Mouse (Mus musculus) left cerebral cortex, adult 2 months (tissue): ENCODE measurements around the gene Unkl. TPM values are rescaled to one million over a fixed set of nuclear protein-coding genes. Genes with fewer than 3 reads are reported as not detected.

ENCODE experiments used
- DNase-seq, 2 experiments: peaks; one replicate each; pipeline ENCODE4 v3.0.0; 2021 to 2022; ENCODE audit warnings: low spot score in 2 of 2, mixed read lengths in 1 of 2; ENCODE audit errors: extremely low spot score in 1 of 2
- H3K27ac ChIP-seq: fragments of 200-600 bp; 2 replicates; pipeline ENCODE4 v1.8.1; 2022
- H3K4me3 ChIP-seq: fragments of 200-600 bp; 2 replicates; pipeline ENCODE4 v1.8.1; 2022
- CTCF ChIP-seq: fragments of 200-600 bp; IDR thresholded peaks from 2 replicates; pipeline ENCODE4 v1.8.1; 2022; ENCODE audit warnings: antibody characterized with exemption, mild to moderate bottlenecking, moderate library complexity
- intact Hi-C: fragments of 180-260 bp; cut with DNase I; formaldehyde crosslinking; loops from one replicate; pipeline ENCODE4 v1.15.1; 2025
- microRNA-seq, 2 experiments: library from miRNA; unstranded; fragments of <30 nt; microRNA quantifications; one replicate each; pipeline ENCODE4 v1.2.0; 2021
- total RNA-seq, 2 experiments: library from RNA; stranded (reverse); gene quantifications; 2 replicates each; pipeline ENCODE4 v1.2.3; 2021

The Unkl gene
- total RNA-seq, 2 experiments from 2014 or later = 39.0 to 40.7 TPM

DNA sequence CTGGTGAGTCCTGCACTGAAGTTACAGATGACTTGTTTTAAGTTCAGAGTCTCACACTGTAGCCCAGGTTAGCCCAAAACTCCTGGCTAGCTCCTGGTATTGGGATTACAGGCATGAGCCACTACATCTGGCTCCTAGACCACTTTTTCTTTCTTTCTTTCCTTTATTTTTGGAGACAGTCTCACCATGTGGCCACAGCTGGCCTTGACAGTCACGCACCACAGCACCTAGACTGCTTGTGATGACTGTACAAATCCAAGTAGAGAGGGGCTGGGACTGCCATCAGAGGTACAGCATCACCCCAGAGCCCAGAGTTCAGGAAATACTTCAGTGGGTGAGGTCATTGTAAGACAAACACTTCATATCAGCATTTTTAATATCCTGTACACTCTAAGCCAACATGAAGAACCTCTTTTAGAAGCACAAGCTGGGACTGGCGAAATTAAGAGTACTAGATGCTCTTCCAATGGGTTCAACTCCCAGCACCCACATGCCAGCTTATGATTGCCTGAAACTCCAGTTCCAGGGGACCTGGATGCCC lies 82.7 kb downstream of the Unkl start:
- TF ChIP-seq CTCF = no peak
- intact Hi-C loops = loop anchor here (5.0 kb wide), 2 partner anchors 89 to 154 kb away; partner anchors contain the start of genes BC003965 and Telo2
- Histone ChIP-seq H3K27ac (no peak overlapping the region), H3K4me3 (no peak overlapping the region; the same call in 1 of the 2 replicates)
- no peak for DNase-seq

GRCm38 (mm10) chr17:25272326-25272725 lies 84.1 kb downstream of the Unkl start:
- intact Hi-C loops = loop anchor here (5.0 kb wide), 2 partner anchors 90 to 155 kb away; partner anchors contain the start of genes BC003965 and Telo2
- peak overlapping the region; percentile 99 for H3K4me3 ChIP-seq
- no peak for DNase-seq
- peak overlapping the region; percentile 100; the same call in 1 of the 2 replicates for H3K27ac ChIP-seq
- no peak for TF ChIP-seq CTCF

DNA sequence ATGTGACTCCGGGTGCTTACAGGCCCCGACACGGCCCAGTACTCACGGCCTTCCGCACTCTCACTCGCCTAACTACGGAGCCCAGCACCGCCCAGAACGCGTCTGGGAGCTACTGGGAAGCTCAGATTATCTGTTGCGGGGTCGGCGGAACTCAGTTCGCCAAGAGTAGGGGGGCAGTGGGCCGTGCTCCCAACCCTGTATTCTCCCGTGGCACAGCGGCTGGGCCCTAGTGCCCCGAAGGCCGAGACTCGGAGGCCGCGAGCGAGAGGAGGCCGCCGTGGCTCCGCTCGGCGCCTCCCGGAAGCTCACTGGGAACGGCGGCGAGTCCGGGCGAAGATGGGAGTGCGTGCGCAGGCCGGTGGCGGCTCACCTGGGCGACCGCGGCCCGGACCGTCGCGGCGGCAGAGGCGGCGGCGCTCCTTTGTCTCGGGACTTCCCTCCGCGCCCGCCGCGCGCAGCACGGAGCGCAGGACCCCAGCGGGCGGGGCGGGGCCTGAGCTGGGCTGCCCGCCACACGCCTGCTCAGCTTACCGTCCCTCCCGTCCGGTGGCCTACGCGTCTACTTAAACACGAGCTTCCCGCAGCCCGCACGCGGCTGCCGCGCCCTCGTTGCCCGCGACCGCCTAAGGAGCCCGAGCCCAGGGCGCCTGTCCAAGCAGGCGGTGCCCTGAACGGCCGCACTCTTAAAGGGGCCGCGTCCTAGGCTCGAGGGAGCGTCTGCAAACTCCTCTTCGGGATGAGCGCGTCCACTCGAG lies 84.9 kb downstream of the Unkl start:
- peak; percentile 88 for DNase-seq
- Histone ChIP-seq H3K27ac (peak overlapping the region; percentile 100), H3K4me3 (peak overlapping the region; percentile 99)
- TF ChIP-seq CTCF = no peak; the same call in 1 of the 2 replicates
- intact Hi-C loops = loop anchor here (5.0 kb wide), 2 partner anchors 91 to 156 kb away; partner anchors contain the start of genes BC003965 and Telo2

GRCm38 (mm10) chr17:25273706-25274501 lies 85.7 kb downstream of the Unkl start:
- intact Hi-C loops = loop anchor here (5.0 kb wide), 2 partner anchors 92 to 157 kb away; partner anchors contain the start of genes BC003965 and Telo2
- peak overlapping the region; percentile 100 for H3K27ac ChIP-seq
- DNase-seq = peak; percentile 95 to 96
- peak overlapping the region; percentile 99 for H3K4me3 ChIP-seq
- peak; percentile 72 for TF ChIP-seq CTCF

GRCm38 (mm10) chr17:25274571-25275346 lies 86.6 kb downstream of the Unkl start, which contains the start of gene Ube2i:
Gene Ube2i (minus strand): TSS chr17:25274622.
- Histone ChIP-seq H3K4me3 (peak within 1 kb of the TSS; percentile 99), H3K27ac (peak within 1 kb of the TSS; percentile 100)
- intact Hi-C loops = loop anchor here (5.0 kb wide), 2 partner anchors 92 to 157 kb away; partner anchors contain the start of genes BC003965 and Telo2
- no peak for TF ChIP-seq CTCF
- no peak for DNase-seq

GRCm38 (mm10) chr17:25275833-25276232 lies 87.6 kb downstream of the Unkl start:
- TF ChIP-seq CTCF = no peak
- DNase-seq = no peak
- intact Hi-C loops = no loop called here

DNA sequence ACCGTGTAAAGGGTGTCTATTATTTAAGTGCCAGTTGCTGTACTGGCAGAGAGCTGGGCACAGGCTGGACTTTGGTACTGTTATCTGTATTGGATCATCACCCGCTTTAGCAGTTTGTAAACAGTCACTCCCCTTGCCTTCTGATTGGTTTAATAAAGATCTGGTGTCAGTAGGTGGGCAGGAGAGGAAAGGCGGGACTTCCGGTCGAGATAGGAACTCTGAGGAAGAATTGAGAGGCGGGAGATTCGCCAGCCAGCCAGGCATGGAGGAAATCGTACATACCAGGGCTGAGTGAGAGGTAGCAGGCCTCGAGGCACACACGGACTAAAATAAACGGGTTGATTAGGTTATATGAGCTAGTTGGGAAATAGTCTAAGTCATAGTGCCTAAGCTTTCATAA lies 93.9 kb downstream of the Unkl start:
- DNase-seq = no peak
- intact Hi-C loops = no loop called here
- no peak for TF ChIP-seq CTCF

More at GRCm38 (mm10) chr17:25275833-25276232, 87.6 kb downstream of the Unkl start:
- no peak overlapping the region for H3K27ac ChIP-seq
- H3K4me3 ChIP-seq = no peak overlapping the region

More for the DNA sequence above, 93.9 kb downstream of the Unkl start:
- Histone ChIP-seq H3K27ac (no peak overlapping the region), H3K4me3 (no peak overlapping the region)

Small RNAs within 50 kb of the gene (microRNA-seq; reads per million reads assigned to microRNA genes)
- 75.0 to 78.4 reads per million in 2 experiments for gene Mir3547

Other genes starting within 250 kb of the Unkl start
- 1 to 10 TPM; 5.3 to 6.9 TPM for gene Jpt2, start 227.7 kb upstream of the Unkl start, total RNA-seq
- 10 to 100 TPM; 31.9 to 33.9 TPM for gene Cramp1l, start 172.6 kb upstream of the Unkl start, total RNA-seq
- gene Ift140, start 172.3 kb upstream of the Unkl start, total RNA-seq = 10 to 100 TPM; 17.9 to 21.0 TPM
- gene Tmem204, start 104.8 kb upstream of the Unkl start, total RNA-seq = 10 to 100 TPM in 1 of 2 experiments, 1 to 10 TPM in 1; 9.5 to 11.1 TPM
- gene Telo2, start 72.4 kb upstream of the Unkl start, total RNA-seq = 10 to 100 TPM; 25.8 to 30.7 TPM
- gene Ptx4, start 67.6 kb upstream of the Unkl start, total RNA-seq = under 1 TPM; 0.33 to 0.63 TPM
- gene Clcn7, start 55.0 kb upstream of the Unkl start, total RNA-seq = 10 to 100 TPM; 48.5 to 53.9 TPM
- gene Ccdc154, start 25.9 kb upstream of the Unkl start, total RNA-seq = under 1 TPM in 1 of 2 experiments, not detected in 1; 0.14 TPM
- not detected for gene Gm38655, start 12.9 kb upstream of the Unkl start, total RNA-seq
- 10 to 100 TPM; 20.2 to 20.8 TPM for gene BC003965, start 3.8 kb upstream of the Unkl start, total RNA-seq
- gene Gnptg, start 51.7 kb downstream of the Unkl start, total RNA-seq = 10 to 100 TPM; 78.1 to 81.4 TPM
- 10 to 100 TPM; 24.6 to 25.9 TPM for gene Tsr3, start 51.8 kb downstream of the Unkl start, total RNA-seq
- 10 to 100 TPM; 14.8 to 29.8 TPM for gene Baiap3, start 68.0 kb downstream of the Unkl start, total RNA-seq
- 100 to 1,000 TPM; 215 to 223 TPM for gene Ube2i, start 86.2 kb downstream of the Unkl start, total RNA-seq
- not detected for gene Prss34, start 110.0 kb downstream of the Unkl start, total RNA-seq
- not detected for gene Prss28, start 120.2 kb downstream of the Unkl start, total RNA-seq
- gene Prss29, start 130.3 kb downstream of the Unkl start, total RNA-seq = not detected
- gene Tpsab1, start 157.2 kb downstream of the Unkl start, total RNA-seq = not detected
- gene Tpsb2, start 177.9 kb downstream of the Unkl start, total RNA-seq = not detected
- gene Tpsg1, start 180.9 kb downstream of the Unkl start, total RNA-seq = not detected
- 10 to 100 TPM; 45.2 to 48.0 TPM for gene Cacna1h, start 245.4 kb downstream of the Unkl start, total RNA-seq